In genomic region chr7:99667096-99667495, GRCm38 (mm10) we compare ENCODE assay signal across 12 mouse cellular contexts. TPM values are rescaled to one million over a fixed set of nuclear protein-coding genes. Genes with fewer than 3 reads are reported as not detected.
"Had no signal": no experiment of that assay in that cellular context is flagged by ENCODE, and none has a peak within 500 bp of the region (broad histone marks: within the 10 kb centered on the region; RNA-seq: fewer than 3 reads in every experiment).

No protein-coding gene starts in this region.

- DNase-seq: kidney, postnatal 10 days; kidney, postnatal 36 days; layer of hippocampus, postnatal 36 days; lung, adult 18-20 months; lung, postnatal 10 days; lung, postnatal 36 days; retina, postnatal 1 day; right cerebral cortex, postnatal 25 days; spleen, adult 18-20 months; thymus, postnatal 25 days had no signal

RNA-seq across cellular contexts. Expression of gene Tpbgl, which starts 40.2 kb away (rescaled TPM):
- total RNA-seq: monocyte, adult 5-6 weeks; neutrophil, adult 5-6 weeks had no signal

RNA-seq across cellular contexts. Expression of gene Slco2b1, which starts 44.0 kb away (rescaled TPM):
- total RNA-seq: neutrophil, adult 5-6 weeks had no signal
